Mouse (Mus musculus): ENCODE data around the gene Zwilch. TPM values are rescaled to one million over a fixed set of nuclear protein-coding genes. Genes with fewer than 3 reads are reported as not detected.
A peak's percentile ranks its signal among the peaks of the same experiment; 100 is the strongest.

Gene Zwilch
- polyA plus RNA-seq (2014; fragmentation: Nextera tagmentation; extraction: Ambion mirVana) = 24.3 and 28.5 TPM in 2 replicates

DNA sequence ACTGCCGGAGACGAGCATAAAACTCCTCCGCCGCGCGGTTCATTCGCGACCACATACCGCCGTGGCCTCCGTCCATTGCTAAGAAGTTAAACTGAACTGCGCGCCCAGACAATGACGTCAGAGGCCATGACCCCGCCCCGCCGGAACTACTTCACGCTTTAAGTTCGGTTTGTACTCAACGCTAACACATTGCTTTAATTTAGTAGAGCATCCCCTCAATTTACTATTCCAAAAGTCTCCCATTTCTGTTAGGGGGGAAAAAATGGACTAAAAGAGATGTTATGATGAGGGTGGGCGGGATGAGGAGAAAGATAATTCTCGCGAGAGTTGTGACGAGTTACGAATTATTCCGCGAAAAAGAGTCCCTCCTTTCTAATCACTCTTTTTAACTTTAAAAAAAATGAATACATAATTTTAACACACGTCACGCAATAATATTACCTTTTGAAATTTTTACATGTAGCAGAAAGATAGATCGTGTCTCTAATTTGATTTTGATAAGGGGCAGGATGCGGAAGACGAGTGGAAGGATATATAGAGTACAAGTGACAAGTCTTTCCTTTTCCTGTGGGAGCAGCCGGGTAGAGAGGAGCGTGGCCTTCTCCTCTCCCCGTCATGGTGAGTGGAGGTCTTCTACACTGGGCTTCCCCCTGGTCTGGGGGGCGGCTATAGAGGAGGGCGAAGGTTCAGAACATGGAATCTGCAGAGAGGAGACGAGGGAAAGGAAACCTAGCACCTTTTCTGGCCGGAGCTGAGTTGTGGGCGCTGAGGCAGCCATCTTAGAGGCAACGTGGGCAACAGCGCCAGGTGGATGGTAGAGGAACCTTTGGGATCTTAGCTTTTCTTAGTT, at the start of gene Zwilch, which contains the start of gene Rpl4:
Gene Zwilch (minus strand): TSS at position 289 of the 850 bp plus-strand sequence.
Gene Rpl4 (plus strand): TSS at position 560 of the 850 bp plus-strand sequence.
- Histone ChIP-seq H3K4me2 (peak within 1 kb of the TSS; percentile 81), H3K9ac (ENCODE audit: low read depth, low read length) (peak within 1 kb of the TSS; percentile 98), H3K27ac (ENCODE audit: low read depth, low read length) (peak within 1 kb of the TSS; percentile 90), H3K4me1 (ENCODE audit: control insufficient read depth, insufficient read depth, low read length) (peaks cover 6% of the 10 kb centered on the region; the same call in 1 of the 2 replicates), H3K27me3 (ENCODE audit: control insufficient read depth, insufficient read depth, low read length) (no peaks in the 10 kb centered on the region), H3K4me3 (ENCODE audit: low read depth, low read length) (peak within 1 kb of the TSS; percentile 93), H3K9me3 (replicated peaks; ENCODE audit: control insufficient read depth, low read length) (no peaks in the 10 kb centered on the region), H3K36me3 (ENCODE audit: control insufficient read depth, insufficient read depth, low read length) (peaks cover 26% of the 10 kb centered on the region)
- WGBS (ENCODE audit: insufficient replicate concordance) = under 1% methylated on average over 42 of the region's 42 CpGs
- ATAC-seq (replicated peaks; ENCODE audit: insufficient number of reproducible peaks, low FRiP score, low TSS enrichment) = peak; percentile 76

- Histone ChIP-seq H3K9ac (ENCODE audit: low read depth, low read length) (no peak overlapping the region), H3K36me3 (ENCODE audit: control insufficient read depth, insufficient read depth, low read length) (no peaks in the 10 kb centered on the region), H3K27me3 (ENCODE audit: control insufficient read depth, insufficient read depth, low read length) (no peaks in the 10 kb centered on the region), H3K4me2 (no peak overlapping the region), H3K4me1 (ENCODE audit: control insufficient read depth, insufficient read depth, low read length) (peaks cover 12% of the 10 kb centered on the region), H3K9me3 (replicated peaks; ENCODE audit: control insufficient read depth, low read length) (no peaks in the 10 kb centered on the region), H3K27ac (ENCODE audit: low read depth, low read length) (no peak overlapping the region), H3K4me3 (ENCODE audit: low read depth, low read length) (no peak overlapping the region)
- no peak for ATAC-seq (replicated peaks; ENCODE audit: insufficient number of reproducible peaks, low FRiP score, low TSS enrichment)
- 62% methylated on average over 2 of the region's 2 CpGs for WGBS (ENCODE audit: insufficient replicate concordance)
Observed at GRCm38 (mm10) chr9:64222098-64222497, 49.2 kb upstream of the Zwilch start.

DNA sequence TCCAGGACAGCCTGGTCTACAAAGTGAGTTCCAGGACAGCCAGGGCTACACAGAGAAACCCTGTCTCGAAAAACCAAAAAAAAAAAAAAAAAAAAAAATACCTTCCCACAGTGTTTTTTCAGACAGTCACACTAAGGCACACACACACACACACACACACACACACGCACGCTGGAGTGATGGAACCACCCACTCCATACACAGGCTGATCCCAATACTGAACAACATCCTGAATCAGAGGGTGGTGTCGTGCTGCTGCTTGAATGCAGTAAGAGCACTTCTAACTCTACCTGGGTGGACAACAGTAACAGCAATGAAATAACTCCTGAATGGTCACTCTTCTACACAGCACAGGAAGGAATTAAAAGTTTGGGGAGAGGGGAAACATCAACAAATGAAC, 48.6 kb upstream of the Zwilch start:
- no peak overlapping the region for H3K27ac ChIP-seq (ENCODE audit: low read depth, low read length)
- no peak for ATAC-seq (replicated peaks; ENCODE audit: insufficient number of reproducible peaks, low FRiP score, low TSS enrichment)
- H3K9me3 ChIP-seq (replicated peaks; ENCODE audit: control insufficient read depth, low read length) = no peaks in the 10 kb centered on the region
- no peaks in the 10 kb centered on the region for H3K36me3 ChIP-seq (ENCODE audit: control insufficient read depth, insufficient read depth, low read length)
- WGBS (ENCODE audit: insufficient replicate concordance) = 88% methylated on average over 4 of the region's 4 CpGs
- no peak overlapping the region for H3K9ac ChIP-seq (ENCODE audit: low read depth, low read length)
- H3K4me1 ChIP-seq (ENCODE audit: control insufficient read depth, insufficient read depth, low read length) = peaks cover 16% of the 10 kb centered on the region
- H3K4me2 ChIP-seq = no peak overlapping the region
- no peak overlapping the region for H3K4me3 ChIP-seq (ENCODE audit: low read depth, low read length)
- H3K27me3 ChIP-seq (ENCODE audit: control insufficient read depth, insufficient read depth, low read length) = no peaks in the 10 kb centered on the region

- Histone ChIP-seq H3K27ac (ENCODE audit: low read depth, low read length) (no peak overlapping the region), H3K36me3 (ENCODE audit: control insufficient read depth, insufficient read depth, low read length) (no peaks in the 10 kb centered on the region), H3K9me3 (replicated peaks; ENCODE audit: control insufficient read depth, low read length) (no peaks in the 10 kb centered on the region), H3K27me3 (ENCODE audit: control insufficient read depth, insufficient read depth, low read length) (no peaks in the 10 kb centered on the region), H3K4me2 (no peak overlapping the region), H3K4me1 (ENCODE audit: control insufficient read depth, insufficient read depth, low read length) (peaks cover 15% of the 10 kb centered on the region), H3K4me3 (ENCODE audit: low read depth, low read length) (no peak overlapping the region), H3K9ac (ENCODE audit: low read depth, low read length) (no peak overlapping the region)
- WGBS (ENCODE audit: insufficient replicate concordance) = 61% methylated on average over 1 of the region's 1 CpGs
- no peak for ATAC-seq (replicated peaks; ENCODE audit: insufficient number of reproducible peaks, low FRiP score, low TSS enrichment)
Observed at GRCm38 (mm10) chr9:64220603-64221002, 47.7 kb upstream of the Zwilch start.

- Histone ChIP-seq H3K9me3 (replicated peaks; ENCODE audit: control insufficient read depth, low read length) (no peaks in the 10 kb centered on the region), H3K9ac (ENCODE audit: low read depth, low read length) (no peak overlapping the region), H3K4me3 (ENCODE audit: low read depth, low read length) (no peak overlapping the region), H3K36me3 (ENCODE audit: control insufficient read depth, insufficient read depth, low read length) (no peaks in the 10 kb centered on the region), H3K4me1 (ENCODE audit: control insufficient read depth, insufficient read depth, low read length) (peaks cover 15% of the 10 kb centered on the region), H3K4me2 (no peak overlapping the region), H3K27ac (ENCODE audit: low read depth, low read length) (no peak overlapping the region), H3K27me3 (ENCODE audit: control insufficient read depth, insufficient read depth, low read length) (no peaks in the 10 kb centered on the region)
- no peak for ATAC-seq (replicated peaks; ENCODE audit: insufficient number of reproducible peaks, low FRiP score, low TSS enrichment)
- 84% methylated on average over 10 of the region's 10 CpGs for WGBS (ENCODE audit: insufficient replicate concordance)
Observed at GRCm38 (mm10) chr9:64219772-64220420, 47.0 kb upstream of the Zwilch start.

- Histone ChIP-seq H3K4me2 (no peak overlapping the region), H3K27ac (ENCODE audit: low read depth, low read length) (no peak overlapping the region), H3K4me1 (ENCODE audit: control insufficient read depth, insufficient read depth, low read length) (peaks cover 12% of the 10 kb centered on the region), H3K36me3 (ENCODE audit: control insufficient read depth, insufficient read depth, low read length) (no peaks in the 10 kb centered on the region), H3K4me3 (ENCODE audit: low read depth, low read length) (no peak overlapping the region), H3K27me3 (ENCODE audit: control insufficient read depth, insufficient read depth, low read length) (no peaks in the 10 kb centered on the region), H3K9me3 (replicated peaks; ENCODE audit: control insufficient read depth, low read length) (no peaks in the 10 kb centered on the region), H3K9ac (ENCODE audit: low read depth, low read length) (no peak overlapping the region)
- no peak for ATAC-seq (replicated peaks; ENCODE audit: insufficient number of reproducible peaks, low FRiP score, low TSS enrichment)
- WGBS (ENCODE audit: insufficient replicate concordance) = 72% methylated on average over 1 of the region's 1 CpGs
Observed at GRCm38 (mm10) chr9:64219305-64219704, 46.4 kb upstream of the Zwilch start.

GRCm38 (mm10) chr9:64217887-64218286, 45.0 kb upstream of the Zwilch start:
- Histone ChIP-seq H3K9ac (ENCODE audit: low read depth, low read length) (no peak overlapping the region), H3K4me3 (ENCODE audit: low read depth, low read length) (no peak overlapping the region), H3K27ac (ENCODE audit: low read depth, low read length) (no peak overlapping the region), H3K36me3 (ENCODE audit: control insufficient read depth, insufficient read depth, low read length) (0 out of 2 replicates have a peak, but pooled peaks cover 5% of the 10 kb centered on the region), H3K4me2 (no peak overlapping the region), H3K9me3 (replicated peaks; ENCODE audit: control insufficient read depth, low read length) (no peaks in the 10 kb centered on the region), H3K27me3 (ENCODE audit: control insufficient read depth, insufficient read depth, low read length) (no peaks in the 10 kb centered on the region), H3K4me1 (ENCODE audit: control insufficient read depth, insufficient read depth, low read length) (peaks cover 12% of the 10 kb centered on the region)
- no peak for ATAC-seq (replicated peaks; ENCODE audit: insufficient number of reproducible peaks, low FRiP score, low TSS enrichment)

GRCm38 (mm10) chr9:64216641-64217040, 43.7 kb upstream of the Zwilch start:
- H3K9me3 ChIP-seq (replicated peaks; ENCODE audit: control insufficient read depth, low read length) = no peaks in the 10 kb centered on the region
- no peak overlapping the region for H3K9ac ChIP-seq (ENCODE audit: low read depth, low read length)
- no peak overlapping the region for H3K27ac ChIP-seq (ENCODE audit: low read depth, low read length)
- 0 out of 2 replicates have a peak, but pooled peaks cover 5% of the 10 kb centered on the region for H3K36me3 ChIP-seq (ENCODE audit: control insufficient read depth, insufficient read depth, low read length)
- 89% methylated on average over 2 of the region's 2 CpGs for WGBS (ENCODE audit: insufficient replicate concordance)
- H3K4me2 ChIP-seq = no peak overlapping the region
- peaks cover 12% of the 10 kb centered on the region for H3K4me1 ChIP-seq (ENCODE audit: control insufficient read depth, insufficient read depth, low read length)
- no peak overlapping the region for H3K4me3 ChIP-seq (ENCODE audit: low read depth, low read length)
- H3K27me3 ChIP-seq (ENCODE audit: control insufficient read depth, insufficient read depth, low read length) = no peaks in the 10 kb centered on the region
- no peak for ATAC-seq (replicated peaks; ENCODE audit: insufficient number of reproducible peaks, low FRiP score, low TSS enrichment)
